Mouse (Mus musculus) right cerebral cortex, adult 18-20 months (tissue): ENCODE measurements around the gene Psma5.
A peak's percentile ranks its signal among the peaks of the same experiment; 100 is the strongest.

Experiments
- DNase-seq: peaks from one replicate; pipeline ENCODE4 v3.0.0; 2022; ENCODE audit warnings: mixed read lengths

The Psma5 gene

GRCm38 (mm10) chr3:108282401-108283240 lies 25.9 kb downstream of the Psma5 start:
- DNase-seq, result no peak

- no peak for DNase-seq
These were observed 26.5 kb downstream of the Psma5 start for GRCm38 (mm10) chr3:108283241-108283561.

DNA sequence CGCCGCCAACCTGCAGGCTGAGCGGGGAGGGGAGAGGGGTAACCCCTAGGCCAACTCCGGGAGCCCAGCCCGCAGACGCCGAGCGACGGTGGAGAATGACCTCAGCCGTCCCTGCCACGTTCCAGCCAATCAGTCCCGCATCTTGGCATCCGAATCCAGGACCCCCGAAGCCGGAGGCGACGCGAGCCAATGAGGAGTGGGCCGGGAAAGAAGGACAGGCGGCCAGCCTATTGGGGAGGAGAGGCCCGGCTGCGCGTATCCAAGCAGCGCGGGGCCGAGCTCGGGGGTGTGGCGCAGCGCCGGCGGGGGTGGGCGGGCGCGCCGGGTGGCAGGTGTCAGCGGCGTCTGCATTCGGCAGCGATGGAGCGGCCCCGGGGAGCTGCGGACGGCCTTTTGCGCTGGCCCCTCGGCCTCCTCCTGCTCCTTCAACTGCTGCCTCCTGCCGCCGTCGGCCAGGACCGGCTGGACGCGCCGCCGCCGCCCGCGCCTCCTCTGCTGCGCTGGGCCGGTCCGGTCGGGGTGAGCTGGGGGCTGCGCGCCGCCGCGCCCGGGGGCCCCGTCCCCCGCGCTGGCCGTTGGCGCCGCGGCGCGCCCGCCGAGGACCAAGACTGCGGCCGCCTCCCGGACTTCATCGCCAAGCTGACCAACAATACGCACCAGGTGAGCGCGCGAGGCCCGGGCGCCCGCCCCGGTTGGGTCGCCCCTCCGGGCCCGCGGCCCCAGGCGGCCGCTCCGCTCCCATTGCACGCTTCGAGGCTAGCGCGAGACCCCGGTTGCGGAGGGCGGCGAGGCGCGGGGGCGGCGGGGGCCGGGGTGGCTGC lies 27.3 kb downstream of the Psma5 start, which contains the start of gene Sort1:
Gene Sort1 (plus strand): TSS at position 302 of the 821 bp plus-strand sequence.
- peak; percentile 95 for DNase-seq

DNA sequence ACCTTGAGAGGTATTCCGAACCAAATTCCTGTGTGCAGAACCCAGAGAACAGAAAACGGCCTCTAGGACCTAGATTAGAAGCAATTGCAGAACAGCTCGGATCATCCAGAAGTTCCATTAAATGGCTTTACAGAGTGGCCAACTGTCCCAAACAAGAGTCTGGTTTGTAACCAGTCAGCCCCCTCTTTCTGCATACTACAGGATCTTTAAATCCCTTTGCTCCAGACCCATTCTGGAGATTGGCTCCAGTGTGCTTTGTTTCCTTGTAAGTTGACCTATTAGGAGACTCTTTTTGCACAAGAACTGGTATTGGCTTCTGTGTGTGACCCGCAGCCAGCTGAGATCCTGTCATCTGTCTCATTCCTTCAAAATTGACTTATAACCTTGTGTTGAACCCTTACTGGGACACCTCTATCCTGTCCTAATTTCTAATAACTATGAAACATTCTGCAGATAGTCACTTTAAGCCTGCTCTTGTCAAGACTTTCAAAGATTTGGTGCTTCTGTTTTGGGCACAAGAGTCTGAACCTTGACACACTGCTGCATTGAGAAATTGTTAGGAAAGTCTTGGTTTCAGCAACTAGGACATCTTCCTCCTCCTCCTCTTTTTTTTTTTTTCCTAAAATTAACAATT lies 28.5 kb downstream of the Psma5 start:
- DNase-seq, result no peak

GRCm38 (mm10) chr3:108286671-108287439 lies 30.1 kb downstream of the Psma5 start:
- DNase-seq, result no peak

DNA sequence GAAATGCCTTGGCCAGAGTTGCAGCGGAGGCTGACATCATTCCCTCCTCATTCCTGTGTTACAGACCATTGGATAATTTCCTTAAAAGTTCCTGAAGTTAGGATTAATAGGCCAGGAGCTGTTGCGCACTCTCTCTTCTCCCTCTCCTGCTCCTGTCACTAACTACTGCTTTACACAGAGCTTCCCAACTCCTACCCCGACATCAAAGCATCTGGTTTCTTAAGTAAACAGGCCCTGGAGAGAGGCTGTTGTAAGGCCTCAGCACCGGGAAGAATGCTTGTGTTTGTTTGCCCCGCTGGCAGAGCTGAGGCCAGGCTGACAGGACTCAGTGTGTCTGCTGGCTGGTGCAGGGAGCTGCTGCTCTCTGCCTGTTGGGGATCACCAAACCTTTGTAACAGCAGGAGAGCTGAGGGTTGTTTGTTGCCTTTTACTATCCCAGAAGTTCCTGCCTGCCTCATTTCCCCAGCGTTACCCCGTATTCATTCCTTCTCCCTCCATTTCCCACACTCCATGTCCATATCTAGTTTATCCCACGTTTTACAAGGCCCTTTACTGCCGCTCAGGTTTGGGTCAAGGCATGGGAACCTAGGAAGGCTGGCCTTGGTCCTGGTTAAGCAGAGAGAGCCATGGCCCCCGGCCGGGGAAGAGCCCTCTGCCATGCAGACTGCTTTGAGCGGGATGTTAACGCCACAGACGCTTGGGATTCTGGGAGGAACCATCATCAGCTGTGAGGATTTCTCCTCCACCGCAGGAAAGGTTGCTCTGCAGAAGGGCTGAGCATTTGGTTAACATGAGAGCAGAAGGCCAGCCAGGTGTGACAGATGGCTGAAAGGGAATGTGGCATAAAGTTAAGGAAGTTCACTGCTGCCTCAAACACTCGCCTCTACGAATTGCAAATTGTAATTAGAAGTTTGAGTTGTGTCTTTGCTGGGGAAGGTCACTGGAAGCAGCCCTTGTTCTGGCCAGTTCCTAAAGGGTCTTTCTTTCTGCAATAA lies 31.4 kb downstream of the Psma5 start:
- no peak for DNase-seq

DNA sequence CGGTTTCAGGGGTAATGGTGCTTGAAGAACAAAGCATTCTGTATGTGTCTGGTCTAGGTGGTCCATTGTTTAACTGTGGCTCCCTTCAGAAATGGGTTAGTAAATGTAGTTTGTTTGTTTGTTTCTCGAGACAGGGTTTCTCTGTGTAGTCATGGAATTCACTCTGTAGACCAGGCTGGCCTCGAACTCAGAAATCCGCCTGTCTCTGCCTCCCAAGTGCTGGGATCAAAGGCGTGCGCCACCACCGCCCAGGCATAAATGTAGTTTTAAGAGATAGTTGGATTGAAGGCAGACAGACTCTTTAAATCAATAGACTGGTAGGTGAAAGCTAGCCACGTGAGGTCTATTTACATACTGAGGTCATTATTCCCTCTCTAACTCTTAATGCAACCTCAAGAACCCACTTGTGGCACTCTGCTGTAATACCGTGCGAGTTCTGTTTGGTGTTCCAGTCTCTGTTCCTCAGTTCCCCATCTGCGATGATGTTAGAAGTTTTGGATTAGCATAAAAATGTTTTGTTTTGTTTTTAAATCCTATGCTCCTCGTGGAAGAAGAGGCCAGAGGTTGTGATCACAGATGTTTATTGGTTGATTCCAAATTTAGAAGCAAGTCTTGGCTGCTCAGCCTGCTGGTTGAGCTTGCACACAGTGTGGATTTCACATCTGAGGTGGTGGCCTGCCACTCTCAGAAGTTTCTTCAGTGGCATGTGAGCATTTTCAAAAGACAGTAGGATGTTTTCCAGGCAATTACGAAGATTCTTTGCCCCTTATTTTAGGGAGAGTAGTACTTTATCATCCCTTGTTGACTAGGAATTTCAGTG lies 32.8 kb downstream of the Psma5 start:
- no peak for DNase-seq

GRCm38 (mm10) chr3:108291036-108291799 lies 34.5 kb downstream of the Psma5 start:
- DNase-seq, result no peak

GRCm38 (mm10) chr3:108294398-108294797 lies 37.7 kb downstream of the Psma5 start:
- no peak for DNase-seq

GRCm38 (mm10) chr3:108295379-108296219 lies 38.9 kb downstream of the Psma5 start:
- DNase-seq, result peak; percentile 83

DNA sequence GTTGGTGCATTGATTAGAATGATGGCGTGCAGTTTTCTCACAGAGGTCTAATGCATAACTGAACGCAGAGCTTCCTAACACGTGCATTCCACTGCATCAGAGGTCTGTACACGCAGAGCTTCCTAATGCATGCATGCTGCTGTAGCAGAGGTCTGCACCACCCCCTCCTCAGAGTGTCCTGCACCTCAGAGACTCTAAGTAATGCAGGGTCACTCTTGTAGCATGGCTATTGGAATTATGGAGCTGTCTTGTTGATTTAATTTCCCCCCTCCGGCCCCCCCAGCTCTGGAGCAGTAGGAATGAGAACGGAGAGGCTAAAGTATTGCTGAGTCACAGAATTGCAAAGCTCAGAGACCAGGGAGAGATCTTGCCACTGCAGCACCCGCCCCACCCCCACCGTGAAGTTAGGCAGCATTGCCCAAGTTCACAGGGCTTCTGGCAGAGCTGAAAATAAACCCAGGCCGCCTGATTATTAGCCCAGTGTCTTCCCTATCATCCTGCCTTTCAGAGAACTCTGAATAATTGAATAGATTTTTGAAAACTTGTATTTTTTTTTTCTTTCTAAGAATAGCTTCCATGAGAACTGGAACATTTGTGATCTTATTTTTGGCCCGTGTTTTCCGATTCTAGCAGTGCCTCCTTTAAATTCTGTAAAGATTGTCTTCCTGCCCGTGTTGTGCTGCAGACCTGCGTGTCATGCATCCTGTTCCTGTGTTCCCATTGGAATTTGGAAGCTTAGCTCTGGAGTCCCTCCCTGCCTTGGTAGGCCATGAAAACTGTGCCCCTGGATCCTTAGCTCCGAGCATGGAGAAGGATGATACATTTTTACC lies 39.7 kb downstream of the Psma5 start:
- DNase-seq, result peak; percentile 78

- no peak for DNase-seq
These were observed 40.3 kb downstream of the Psma5 start for GRCm38 (mm10) chr3:108297050-108297419.

- DNase-seq, result no peak
These were observed 41.2 kb downstream of the Psma5 start for GRCm38 (mm10) chr3:108297603-108298553.

DNA sequence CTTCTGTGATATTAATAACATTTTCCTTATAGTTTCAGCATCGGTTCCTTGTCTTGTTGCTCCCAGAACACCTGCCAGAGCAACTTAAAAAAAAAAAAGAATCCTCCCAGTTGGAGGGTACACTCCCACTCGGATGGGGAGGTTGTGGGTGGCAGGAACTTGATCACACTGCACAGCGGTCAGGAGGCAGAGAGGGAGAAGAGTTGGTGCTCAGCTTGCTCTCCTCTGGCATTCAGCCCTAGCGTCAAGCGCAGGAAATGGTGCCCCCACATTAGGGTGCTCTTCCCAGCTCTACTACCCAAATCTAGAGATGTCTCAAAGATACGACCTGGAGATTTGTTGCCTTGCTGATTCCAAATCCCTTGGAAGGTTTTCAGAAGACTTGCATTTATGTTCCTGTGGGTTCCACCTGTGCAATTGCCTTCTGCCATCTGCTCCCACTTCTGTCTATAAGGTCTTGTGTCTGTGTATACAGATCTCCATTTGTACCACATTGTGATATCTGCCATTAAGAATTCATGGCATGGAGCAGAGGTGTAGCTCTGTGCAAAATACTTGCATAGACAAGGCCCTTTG lies 43.8 kb downstream of the Psma5 start:
- DNase-seq, result peak; percentile 63

DNA sequence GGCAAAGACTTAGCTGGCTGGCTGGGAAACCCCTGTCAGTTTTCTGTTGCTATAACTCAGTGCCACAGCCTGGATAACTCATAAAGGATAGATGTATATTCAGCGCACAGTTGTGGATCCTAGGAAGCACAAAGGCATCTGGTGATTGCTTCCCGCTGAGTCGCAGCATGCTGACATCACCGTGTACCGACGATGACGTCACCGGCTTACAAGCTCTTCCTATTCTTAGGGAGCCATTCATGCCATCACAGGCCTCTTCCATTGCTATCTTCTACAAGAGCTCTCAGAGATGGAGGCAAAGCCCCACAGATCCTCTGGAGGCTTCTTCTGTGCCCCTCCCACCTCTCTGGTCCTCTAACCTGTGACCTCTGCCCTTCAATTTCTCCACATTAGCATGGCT lies 47.0 kb downstream of the Psma5 start:
- DNase-seq, result no peak

- DNase-seq, result no peak
These were observed 48.0 kb downstream of the Psma5 start for GRCm38 (mm10) chr3:108304747-108305146.
